Mouse (Mus musculus) retina, adult 2 months (tissue): ENCODE measurements at regions not wholly inside any gene's neighbourhood (a gene's known extent, or its start where the extent isn't known, plus 50 kb on each side); places are given as distances from the start of the nearest gene placed in this dataset.
A peak's percentile ranks its signal among the peaks of the same experiment; 100 is the strongest.

Experiments used
- DNase-seq: peaks from one replicate; pipeline ENCODE4 v3.0.0-alpha.2; 2012; ENCODE audit warnings: low read depth, low spot score

DNA sequence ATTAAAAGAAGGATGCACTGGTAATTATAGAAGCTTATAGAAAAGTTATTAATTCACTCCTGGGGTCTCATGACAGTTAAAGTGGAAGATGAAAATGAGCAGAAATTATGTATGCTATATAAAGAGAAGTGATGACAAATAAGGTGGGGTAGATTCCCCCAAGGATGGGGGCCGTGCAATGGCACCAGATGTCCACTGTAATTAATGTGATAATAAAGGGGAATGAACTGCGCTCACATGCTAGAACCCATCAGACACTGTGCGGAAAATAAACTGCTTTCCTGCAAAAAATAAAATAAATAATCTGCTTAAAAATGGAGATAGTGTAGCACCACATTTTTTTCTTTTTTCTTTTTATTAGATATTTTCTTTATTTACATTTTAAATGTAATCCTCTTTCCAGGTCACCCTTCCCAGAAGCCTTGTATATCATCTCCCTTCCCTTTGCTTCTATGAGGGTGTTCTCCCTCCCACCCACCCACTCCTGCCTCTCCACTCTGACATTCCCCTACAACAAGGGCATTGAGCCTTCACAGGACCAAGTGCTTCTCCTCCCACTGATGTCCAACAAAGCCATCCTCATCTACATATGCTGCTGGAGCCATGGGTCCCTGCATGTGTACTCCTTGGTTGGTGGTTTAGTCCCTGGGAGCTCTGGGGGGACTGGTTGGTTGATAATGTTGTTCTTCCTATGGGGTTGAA is 934.0 kb upstream of the Pcdh20 start:
- DNase-seq: no peak

DNA sequence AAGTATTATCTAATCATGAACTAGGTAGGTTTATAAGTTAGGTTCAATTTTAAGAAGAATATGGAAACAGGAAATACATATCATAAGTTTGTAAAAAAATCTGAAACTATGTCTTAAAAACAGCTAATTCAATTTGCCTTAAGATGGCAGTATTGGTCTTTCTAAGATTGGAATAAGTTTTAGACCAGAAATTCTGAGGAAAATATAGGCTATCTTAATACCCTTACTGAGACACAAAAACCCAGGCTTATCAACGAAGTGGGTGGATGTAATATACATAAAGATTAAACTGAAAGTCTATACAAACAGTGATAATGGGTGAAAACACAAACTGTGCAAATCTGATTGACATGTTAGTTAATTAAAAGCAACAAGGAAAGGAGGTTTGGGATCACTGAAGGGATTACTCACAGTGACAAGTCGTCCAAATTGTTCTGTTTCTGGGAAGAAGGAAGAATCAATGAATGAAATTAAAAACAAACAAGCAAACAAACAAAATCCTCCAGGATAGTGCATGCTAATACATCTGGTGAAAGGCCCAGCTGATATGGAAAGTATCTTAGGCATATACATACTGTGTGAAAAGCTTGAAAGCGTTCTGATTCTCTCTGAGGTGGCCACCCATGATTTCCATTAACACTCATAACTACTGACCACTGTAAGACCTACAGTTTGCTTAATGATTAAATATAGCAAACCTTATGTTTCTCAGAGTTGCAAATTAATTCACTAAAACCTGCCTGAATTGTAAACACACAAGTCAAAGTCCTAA is 931.6 kb upstream of the Pcdh20 start:
- no peak for DNase-seq

DNA sequence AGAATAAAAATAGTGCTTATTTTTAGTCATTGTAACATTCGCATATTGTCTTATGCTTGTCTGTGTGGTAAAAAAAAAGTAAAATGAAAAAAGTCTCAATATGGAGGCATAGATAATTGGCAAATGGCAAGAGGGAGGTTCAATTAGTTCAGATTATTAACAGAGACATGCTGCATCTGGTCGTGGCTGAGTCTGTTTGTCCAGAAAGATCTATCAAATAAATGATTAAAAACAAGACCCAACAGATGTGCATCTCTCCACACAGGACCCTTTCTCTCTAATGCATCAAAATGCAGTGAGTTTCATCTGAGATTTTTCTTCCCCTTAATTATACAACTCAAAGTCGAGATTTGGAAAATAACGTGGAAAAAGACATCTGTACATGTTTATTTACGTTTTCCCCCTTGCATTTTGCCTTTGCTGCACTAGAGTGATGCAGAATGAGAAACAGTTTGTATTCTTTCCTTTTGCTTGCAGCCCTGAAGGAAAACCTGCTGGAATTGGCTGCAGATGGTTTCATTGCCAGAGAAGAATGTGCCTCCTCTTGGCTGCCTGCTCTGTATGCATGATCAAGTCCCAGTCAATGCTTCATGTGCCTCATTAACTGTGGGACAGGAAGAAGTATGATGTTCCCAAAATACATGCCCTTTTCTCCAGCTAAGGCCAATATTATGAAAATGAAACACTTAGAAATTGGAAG is 886.0 kb upstream of the Pcdh20 start:
- no peak for DNase-seq

DNA sequence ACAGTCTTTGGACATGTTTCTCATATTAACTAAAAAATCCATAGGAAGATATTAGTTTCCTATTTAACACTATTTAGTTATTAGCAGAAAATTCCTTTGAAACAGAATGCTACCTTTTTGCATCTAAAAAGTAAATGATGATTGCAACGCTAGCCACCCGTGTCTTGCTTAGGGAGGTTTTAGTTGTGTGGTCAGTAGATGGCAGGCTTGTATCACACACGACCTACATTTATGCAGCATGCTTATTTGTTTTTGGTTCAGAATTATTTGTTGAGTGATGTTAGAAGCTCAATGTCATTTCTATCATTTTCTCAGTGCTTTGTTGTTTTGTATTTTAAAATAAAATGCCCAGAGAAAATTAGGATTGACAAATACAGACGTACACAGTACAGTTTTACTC is 876.8 kb upstream of the Pcdh20 start:
- peak; percentile 13 for DNase-seq

DNA sequence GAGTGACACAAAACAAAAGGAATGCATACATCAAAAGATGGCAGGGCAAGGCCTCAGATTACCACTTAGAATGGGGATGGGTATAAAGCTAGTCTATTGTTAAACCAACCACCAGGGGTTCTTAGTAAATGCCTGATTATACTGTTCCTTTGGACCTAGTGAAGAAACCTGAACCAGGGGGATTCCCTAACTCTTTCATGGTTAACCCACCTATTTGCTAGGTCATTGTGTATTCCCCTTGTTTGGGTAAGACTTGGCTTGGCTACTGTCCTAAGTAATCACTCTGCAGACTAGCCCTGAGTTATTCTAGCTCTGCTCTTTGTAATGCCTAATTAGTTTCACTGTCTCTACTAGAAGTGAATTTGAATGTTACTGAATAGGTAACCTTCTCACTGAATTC is 853.9 kb upstream of the Pcdh20 start:
- no peak for DNase-seq

DNA sequence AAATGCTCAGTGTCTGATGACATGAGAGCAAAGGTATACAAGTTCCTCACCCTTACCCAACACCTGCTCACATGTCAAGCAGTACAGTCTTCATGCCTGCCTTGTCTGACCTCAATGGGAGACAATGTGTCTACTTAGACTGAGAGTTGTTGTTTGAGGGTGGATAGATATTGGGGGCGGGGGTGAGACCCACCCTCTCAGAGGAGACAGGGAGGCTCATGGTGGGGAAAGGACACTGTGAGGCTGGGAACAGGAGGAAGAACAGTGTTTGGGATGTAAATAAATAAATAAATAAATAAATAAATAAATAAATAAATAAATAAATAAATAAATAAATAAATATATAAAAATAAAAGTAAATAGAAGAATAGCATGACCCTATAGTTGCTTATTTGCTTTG is 837.3 kb upstream of the Pcdh20 start:
- no peak for DNase-seq
